Mouse (Mus musculus): ENCODE measurements at regions not wholly inside any gene's neighbourhood (a gene's known extent, or its start where the extent isn't known, plus 50 kb on each side); places are given as distances from the start of the nearest gene placed in this dataset.
A peak's percentile ranks its signal among the peaks of the same experiment; 100 is the strongest.

- H3K4me3 ChIP-seq: no peak overlapping the region
- no peak for DNase-seq (ENCODE audit: extremely low spot score in 1 of 2, low spot score in 2 of 2)
- H3K27ac ChIP-seq: no peak overlapping the region
- TF ChIP-seq CTCF (IDR thresholded peaks at IDR 0.05): no peak
- intact Hi-C loops (cut with DNase I): no loop called here
Measured at GRCm38 (mm10) chr3:45523281-45523680, 145.1 kb downstream of the Pcdh10 start.

GRCm38 (mm10) chr3:45547091-45547490 lies 168.9 kb downstream of the Pcdh10 start:
- Histone ChIP-seq H3K4me3 (no peak overlapping the region), H3K27ac (no peak overlapping the region)
- no peak for TF ChIP-seq CTCF (IDR thresholded peaks at IDR 0.05)
- intact Hi-C loops (cut with DNase I): no loop called here
- no peak for DNase-seq (ENCODE audit: extremely low spot score in 1 of 2, low spot score in 2 of 2)

DNA sequence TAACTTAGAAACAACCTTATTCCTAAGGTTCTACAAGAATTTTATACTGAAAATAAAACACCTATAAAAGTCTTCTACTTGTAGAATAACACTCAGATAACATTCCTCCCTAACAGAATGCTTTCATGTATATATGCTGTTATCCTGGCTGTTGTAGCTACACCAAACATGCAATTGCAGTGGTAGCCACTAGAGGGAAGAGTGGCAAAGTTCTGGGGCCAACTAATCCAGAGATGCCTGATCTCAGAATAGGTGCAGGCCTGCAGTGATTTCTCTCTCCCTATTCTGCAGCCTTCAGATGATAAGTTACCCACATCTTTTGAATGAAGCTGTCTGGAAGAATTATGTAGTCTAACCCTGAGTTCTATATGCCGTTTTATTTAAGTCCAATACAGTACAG lies 177.5 kb downstream of the Pcdh10 start:
- Histone ChIP-seq H3K4me3 (no peak overlapping the region), H3K27ac (no peak overlapping the region)
- DNase-seq (ENCODE audit: extremely low spot score in 1 of 2, low spot score in 2 of 2): peak; percentile 68 to 73
- intact Hi-C loops (cut with DNase I): no loop called here
- TF ChIP-seq CTCF (IDR thresholded peaks at IDR 0.05): peak; percentile 85

DNA sequence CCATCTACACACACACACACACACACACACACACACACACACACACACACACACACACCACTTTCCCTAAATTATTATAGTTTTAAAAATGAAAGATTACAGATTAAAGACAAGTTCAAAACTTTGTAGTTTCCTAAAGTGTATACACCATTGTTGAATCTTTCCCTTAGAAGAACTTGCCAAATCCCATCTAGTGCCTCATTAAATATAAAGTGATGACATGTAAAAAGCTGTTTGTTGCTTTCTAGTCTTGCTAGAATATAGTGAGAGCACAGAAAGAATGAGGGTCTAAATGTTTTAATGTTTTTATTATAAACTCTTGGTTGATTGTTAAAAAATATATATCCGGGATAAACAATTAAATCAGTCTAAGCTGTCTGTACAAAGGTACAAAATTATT lies 194.8 kb downstream of the Pcdh10 start:
- no peak for TF ChIP-seq CTCF (IDR thresholded peaks at IDR 0.05)
- intact Hi-C loops (cut with DNase I): no loop called here

DNA sequence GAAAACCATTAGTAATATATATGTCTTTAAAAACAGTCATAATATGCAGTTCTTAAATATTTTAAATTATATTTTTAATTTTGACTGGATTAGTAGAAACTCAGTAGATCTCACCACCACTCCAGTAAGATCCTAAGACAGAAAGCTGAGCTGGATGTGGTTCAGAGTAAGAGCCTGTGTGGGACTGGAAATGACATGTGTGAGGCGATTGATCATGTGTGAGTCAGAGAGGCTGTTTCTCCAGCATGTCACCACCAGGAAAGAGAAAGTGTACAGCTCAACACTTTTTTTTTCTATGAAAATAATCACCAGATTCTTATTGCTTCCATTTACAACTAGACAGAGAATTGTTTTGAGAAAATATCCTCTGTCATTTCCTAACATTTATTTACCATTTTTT lies 198.8 kb downstream of the Pcdh10 start:
- H3K4me3 ChIP-seq: no peak overlapping the region
- H3K27ac ChIP-seq: no peak overlapping the region
- TF ChIP-seq CTCF (IDR thresholded peaks at IDR 0.05): no peak
- no peak for DNase-seq (ENCODE audit: extremely low spot score in 1 of 2, low spot score in 2 of 2)
- intact Hi-C loops (cut with DNase I): no loop called here

More for the DNA sequence above, 194.8 kb downstream of the Pcdh10 start:
- DNase-seq (ENCODE audit: extremely low spot score in 1 of 2, low spot score in 2 of 2): no peak
- H3K27ac ChIP-seq: no peak overlapping the region
- H3K4me3 ChIP-seq: no peak overlapping the region

GRCm38 (mm10) chr3:45593561-45593960 lies 215.4 kb downstream of the Pcdh10 start:
- intact Hi-C loops (cut with DNase I): no loop called here
- no peak for DNase-seq (ENCODE audit: extremely low spot score in 1 of 2, low spot score in 2 of 2)
- Histone ChIP-seq H3K4me3 (no peak overlapping the region), H3K27ac (no peak overlapping the region)
- no peak for TF ChIP-seq CTCF (IDR thresholded peaks at IDR 0.05)

DNA sequence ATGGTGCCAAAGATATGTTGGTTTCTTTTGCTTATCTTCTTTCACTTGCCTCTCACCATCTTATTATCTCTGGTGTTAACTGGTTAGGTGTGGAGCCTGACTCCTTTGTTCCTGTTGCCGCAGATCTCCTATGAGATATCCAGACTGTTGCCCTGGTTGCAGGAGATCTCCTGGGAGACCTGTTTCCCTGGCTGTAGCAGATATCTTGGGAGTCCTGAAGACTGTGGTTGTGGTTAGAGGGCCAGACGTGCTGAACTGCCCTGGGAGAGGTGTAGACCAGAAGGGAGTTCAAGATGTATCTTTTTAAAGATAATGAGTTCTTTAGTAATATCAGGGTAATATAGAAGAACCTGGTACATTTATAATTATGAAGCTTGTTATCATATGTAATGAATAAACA lies 224.1 kb downstream of the Pcdh10 start:
- TF ChIP-seq CTCF (IDR thresholded peaks at IDR 0.05): no peak
- H3K4me3 ChIP-seq: no peak overlapping the region
- intact Hi-C loops (cut with DNase I): no loop called here
- DNase-seq (ENCODE audit: extremely low spot score in 1 of 2, low spot score in 2 of 2): no peak
- no peak overlapping the region for H3K27ac ChIP-seq

- no peak for TF ChIP-seq CTCF (IDR thresholded peaks at IDR 0.05)
- H3K27ac ChIP-seq: no peak overlapping the region
- no peak overlapping the region for H3K4me3 ChIP-seq
- no peak for DNase-seq (ENCODE audit: extremely low spot score in 1 of 2, low spot score in 2 of 2)
- intact Hi-C loops (cut with DNase I): no loop called here
Measured at GRCm38 (mm10) chr3:45603151-45603550, 225.0 kb downstream of the Pcdh10 start.

DNA sequence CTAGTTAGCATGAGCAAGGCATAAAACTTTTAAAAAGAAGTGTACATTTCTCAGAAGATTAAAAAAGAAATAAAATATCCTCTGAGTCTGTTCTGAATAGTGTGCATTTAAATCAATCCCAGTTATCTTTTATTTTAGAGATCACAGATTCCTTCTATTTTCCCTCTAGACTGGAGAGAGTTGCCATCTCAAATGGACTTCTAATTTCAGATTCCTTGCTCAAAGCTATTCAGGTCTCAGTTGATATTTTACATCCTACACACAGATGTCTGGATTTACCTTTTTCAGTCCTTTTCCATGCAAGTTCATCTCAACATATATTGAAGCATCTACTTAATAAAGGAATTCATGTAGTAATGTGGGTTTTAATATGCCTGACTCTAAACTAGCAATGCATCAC lies 242.5 kb downstream of the Pcdh10 start:
- intact Hi-C loops (cut with DNase I): no loop called here
- no peak for TF ChIP-seq CTCF (IDR thresholded peaks at IDR 0.05)
- DNase-seq (ENCODE audit: extremely low spot score in 1 of 2, low spot score in 2 of 2): no peak
- Histone ChIP-seq H3K4me3 (no peak overlapping the region), H3K27ac (no peak overlapping the region)

DNA sequence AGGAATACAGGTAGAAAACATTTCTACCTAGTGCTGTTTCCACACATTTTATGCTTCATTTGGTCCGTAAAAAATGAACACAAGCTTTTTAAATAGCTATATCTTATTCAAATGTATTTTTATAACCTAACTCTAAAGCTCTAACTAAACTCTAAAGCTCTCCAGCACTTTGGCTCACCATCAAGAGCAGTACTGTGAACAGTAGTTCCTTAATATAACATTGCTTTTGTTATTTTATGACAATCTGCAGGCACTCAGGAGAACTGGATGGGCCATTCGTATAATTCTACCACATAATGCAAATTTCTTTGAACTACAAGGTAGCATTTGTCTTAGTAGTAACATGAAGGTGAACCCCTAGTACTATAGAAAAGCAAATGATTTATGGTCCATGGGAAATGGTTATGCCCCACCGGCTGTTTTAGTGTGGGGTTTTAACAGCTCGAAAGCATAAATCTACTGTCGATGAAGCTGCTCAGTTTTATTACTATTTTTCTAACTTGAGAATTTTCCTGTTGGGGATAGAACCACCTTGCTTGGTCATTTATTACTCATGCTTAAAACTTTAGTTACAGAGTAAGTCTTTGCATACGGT lies 267.8 kb downstream of the Pcdh10 start:
- Histone ChIP-seq H3K4me3 (no peak overlapping the region), H3K27ac (no peak overlapping the region; the same call in 1 of the 2 replicates)
- no peak for DNase-seq (ENCODE audit: extremely low spot score in 1 of 2, low spot score in 2 of 2)
- TF ChIP-seq CTCF (IDR thresholded peaks at IDR 0.05): no peak
- intact Hi-C loops (cut with DNase I): no loop called here

- no peak for DNase-seq (ENCODE audit: extremely low spot score in 1 of 2, low spot score in 2 of 2)
- Histone ChIP-seq H3K27ac (no peak overlapping the region), H3K4me3 (no peak overlapping the region)
- intact Hi-C loops (cut with DNase I): no loop called here
- no peak for TF ChIP-seq CTCF (IDR thresholded peaks at IDR 0.05)
Measured at GRCm38 (mm10) chr3:45649361-45649760, 271.2 kb downstream of the Pcdh10 start.

GRCm38 (mm10) chr3:45657023-45657422 lies 278.8 kb downstream of the Pcdh10 start:
- Histone ChIP-seq H3K4me3 (no peak overlapping the region), H3K27ac (no peak overlapping the region)
- DNase-seq (ENCODE audit: extremely low spot score in 1 of 2, low spot score in 2 of 2): no peak
- intact Hi-C loops (cut with DNase I): no loop called here
- TF ChIP-seq CTCF (IDR thresholded peaks at IDR 0.05): no peak

DNA sequence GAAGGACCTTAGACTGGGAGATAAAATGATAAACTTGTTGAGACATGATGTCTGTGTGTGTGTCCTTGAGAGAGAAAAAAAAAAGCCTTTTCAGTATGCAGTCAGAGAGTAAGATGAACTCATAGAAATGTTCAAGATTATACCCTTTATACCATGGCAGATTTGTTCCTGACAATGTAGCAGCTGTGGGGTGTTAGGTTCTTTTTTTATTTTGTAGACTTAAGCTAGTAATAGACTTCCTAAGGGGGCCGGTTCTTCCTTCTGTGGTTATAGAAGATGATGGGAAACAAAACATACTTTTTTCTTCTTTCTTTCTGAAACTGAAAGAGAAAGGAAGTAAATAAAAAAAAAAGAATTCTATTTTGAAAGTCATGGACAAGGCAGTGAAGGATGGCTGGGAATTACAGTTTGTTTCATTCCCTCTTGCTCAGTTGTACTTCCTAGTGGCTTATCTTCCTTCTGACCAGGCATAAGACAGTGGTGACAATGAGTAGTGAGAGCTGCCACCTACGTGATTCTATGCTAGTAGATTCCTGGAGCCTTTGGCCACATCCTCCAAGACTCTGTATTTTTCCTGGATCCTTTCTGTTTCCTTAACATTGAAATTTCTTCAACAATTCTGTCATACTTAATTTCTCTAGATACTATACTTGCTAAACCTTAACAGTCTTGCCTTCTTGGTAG lies 280.0 kb downstream of the Pcdh10 start:
- TF ChIP-seq CTCF (IDR thresholded peaks at IDR 0.05): no peak
- Histone ChIP-seq H3K27ac (peak overlapping the region; percentile 67), H3K4me3 (no peak overlapping the region)
- intact Hi-C loops (cut with DNase I): no loop called here
- no peak for DNase-seq (ENCODE audit: extremely low spot score in 1 of 2, low spot score in 2 of 2)
